Mouse (Mus musculus) heart, adult 2 months (tissue): ENCODE measurements around the gene Litaf.

Experiments
- CTCF ChIP-seq: fragments of 200-600 bp; IDR thresholded peaks from 2 replicates; pipeline ENCODE4 v1.8.1; 2022; ENCODE audit warnings: antibody characterized with exemption, mild to moderate bottlenecking, moderate library complexity
- EP300 ChIP-seq: fragments of 200-500 bp; IDR thresholded peaks from 2 replicates; pipeline ENCODE4 v1.6.1; 2011; ENCODE audit warnings: low read depth, low read length, control low read depth; ENCODE audit not compliant: insufficient read depth
- POLR2A ChIP-seq: fragments of 200-500 bp; IDR thresholded peaks from 2 replicates; pipeline ENCODE4 v1.6.1; 2011; ENCODE audit warnings: mild to moderate bottlenecking, low read depth, low read length, control low read depth; ENCODE audit not compliant: insufficient read depth

GRCm38 (mm10) chr16:10919856-10920255, 146.1 kb downstream of the Litaf start:
- no peak for TF ChIP-seq CTCF
- TF ChIP-seq EP300 = no peak
- no peak for TF ChIP-seq POLR2A
